15 mouse cellular contexts compared by ENCODE assay signal in genomic region chr7:19082171-19082570, GRCm38 (mm10). TPM values are rescaled to one million over a fixed set of nuclear protein-coding genes. Genes with fewer than 3 reads are reported as not detected.
DNase-seq lines count a peak whose midpoint lies in the region; ATAC-seq and TF ChIP-seq lines count a peak whose summit lies in the region.
"Had no signal": no experiment of that assay in that cellular context is flagged by ENCODE, and none has a peak within 500 bp of the region (broad histone marks: within the 10 kb centered on the region; RNA-seq: fewer than 3 reads in every experiment).

No protein-coding gene starts in this region.

- H3K4me3 ChIP-seq in kidney, postnatal 0 days (replicated peaks; ENCODE audit: low read depth, low read length): no peak overlapping the region
- peak overlapping the region; percentile 3; the same call in 1 of the 2 replicates for H3K4me3 ChIP-seq in embryonic facial prominence, embryonic 10.5 days
- no peak overlapping the region for H3K4me3 ChIP-seq in heart, embryonic 16.5 days (ENCODE audit: low read length)
- H3K4me3 ChIP-seq: hindbrain, embryonic 13.5 days had no signal

- H3K9me3 ChIP-seq in kidney, postnatal 0 days (replicated peaks; ENCODE audit: low read length): no peaks in the 10 kb centered on the region
- H3K9me3 ChIP-seq in embryonic facial prominence, embryonic 10.5 days: no peaks in the 10 kb centered on the region
- H3K9me3 ChIP-seq in heart, embryonic 16.5 days (replicated peaks; ENCODE audit: control insufficient read depth, low read length): no peaks in the 10 kb centered on the region
- H3K9me3 ChIP-seq: hindbrain, embryonic 13.5 days had no signal

- DNase-seq in heart, adult 11 months: peak; percentile 94
- no peak for DNase-seq in heart, postnatal 10 days
- DNase-seq in kidney, postnatal 0 days (ENCODE audit: low spot score): no peak
- DNase-seq in kidney, adult 18-20 months: no peak
- DNase-seq in embryonic facial prominence, embryonic 10.5 days (ENCODE audit: low spot score): no peak
- DNase-seq in right cerebral cortex, postnatal 4 days: no peak
- DNase-seq: cerebellum, adult 18-20 months; embryo, embryonic 11 days had no signal

- peaks cover 49% of the 10 kb centered on the region for H3K4me1 ChIP-seq in kidney, postnatal 0 days (replicated peaks; ENCODE audit: insufficient read depth, low read length)
- peaks cover 66% of the 10 kb centered on the region for H3K4me1 ChIP-seq in embryonic facial prominence, embryonic 10.5 days
- peaks cover 61% of the 10 kb centered on the region for H3K4me1 ChIP-seq in heart, embryonic 16.5 days (ENCODE audit: control insufficient read depth, insufficient read depth, low read length)

- no peak overlapping the region for H3K27ac ChIP-seq in kidney, postnatal 0 days
- no peak overlapping the region for H3K27ac ChIP-seq in embryonic facial prominence, embryonic 10.5 days (replicated peaks)
- peak overlapping the region; percentile 95 for H3K27ac ChIP-seq in heart, embryonic 16.5 days (ENCODE audit: low read length)
- H3K27ac ChIP-seq: hindbrain, embryonic 13.5 days had no signal

- no peaks in the 10 kb centered on the region for H3K27me3 ChIP-seq in kidney, postnatal 0 days (ENCODE audit: insufficient read depth, low read length)
- H3K27me3 ChIP-seq in embryonic facial prominence, embryonic 10.5 days (replicated peaks; ENCODE audit: low read depth, poor library complexity, severe bottlenecking): peaks cover 10% of the 10 kb centered on the region
- no peaks in the 10 kb centered on the region for H3K27me3 ChIP-seq in heart, embryonic 16.5 days (ENCODE audit: control insufficient read depth, insufficient read depth, low read length)

- H3K9ac ChIP-seq in kidney, postnatal 0 days (ENCODE audit: low read depth, low read length): 0 out of 2 replicates have a peak overlapping the region, but pooled peaks have one; percentile 23
- peak overlapping the region; percentile 80 for H3K9ac ChIP-seq in heart, embryonic 16.5 days (ENCODE audit: low read length)
- H3K9ac ChIP-seq: hindbrain, embryonic 13.5 days had no signal

- intact Hi-C loops in heart, postnatal 10 days (cut with DNase I): no loop called here

- TF ChIP-seq CTCF in kidney, postnatal 0 days (IDR thresholded peaks at IDR 0.05; ENCODE audit: low read depth): no peak

- 75% methylated on average over 4 of the region's 4 CpGs for WGBS in kidney, postnatal 0 days
- WGBS in embryonic facial prominence, embryonic 10.5 days: 83% methylated on average over 4 of the region's 4 CpGs
- 83% methylated on average over 4 of the region's 4 CpGs for WGBS in heart, embryonic 16.5 days

- peaks cover 28% of the 10 kb centered on the region for H3K36me3 ChIP-seq in kidney, postnatal 0 days (ENCODE audit: insufficient read depth, low read length)
- H3K36me3 ChIP-seq in embryonic facial prominence, embryonic 10.5 days (replicated peaks): peaks cover 86% of the 10 kb centered on the region
- peaks cover 35% of the 10 kb centered on the region for H3K36me3 ChIP-seq in heart, embryonic 16.5 days (ENCODE audit: control insufficient read depth, insufficient read depth)

- H3K4me2 ChIP-seq in kidney, postnatal 0 days (ENCODE audit: low read length): no peak overlapping the region
- no peak overlapping the region for H3K4me2 ChIP-seq in heart, embryonic 16.5 days (ENCODE audit: low read depth, low read length)
- H3K4me2 ChIP-seq: hindbrain, embryonic 13.5 days had no signal

- ATAC-seq in kidney, postnatal 0 days (replicated peaks; ENCODE audit: low FRiP score, low read depth): no peak
- no peak for ATAC-seq in heart, embryonic 16.5 days (replicated peaks; ENCODE audit: extremely low read depth, insufficient read depth, low FRiP score)
- ATAC-seq in inflammation-experienced regulatory T-cells, adult 6 months: no peak

RNA-seq across cellular contexts. Expression of gene Dmpk, which starts 1.5 kb away (rescaled TPM):
- total RNA-seq in heart, postnatal 10 days (2021): 100 to 1,000 TPM; 288 to 299 TPM
- 9.4 and 11.6 TPM in 2 replicates for polyA plus RNA-seq in kidney, postnatal 0 days (2015; fragmentation: Nextera tagmentation; extraction: Ambion mirVana)
- 7.0 and 9.1 TPM in 2 replicates for polyA plus RNA-seq in embryonic facial prominence, embryonic 10.5 days (2016; fragmentation: Nextera tagmentation; extraction: Ambion mirVana)
- polyA plus RNA-seq in heart, embryonic 16.5 days (2015; fragmentation: Nextera tagmentation; extraction: Ambion mirVana): 70.7 and 85.5 TPM in 2 replicates
- polyA plus RNA-seq in inflammation-experienced regulatory T-cells, adult 6 months (2017; shearing (Covaris generic)): not detected
- total RNA-seq: monocyte, adult 5-6 weeks had no signal

RNA-seq across cellular contexts. Expression of gene Dmwd, which starts 6.1 kb away (rescaled TPM):
- total RNA-seq in heart, postnatal 10 days (2021): 10 to 100 TPM; 48.4 to 50.7 TPM
- 12.2 and 16.9 TPM in 2 replicates for polyA plus RNA-seq in kidney, postnatal 0 days (2015; fragmentation: Nextera tagmentation; extraction: Ambion mirVana)
- 16.8 and 18.0 TPM in 2 replicates for polyA plus RNA-seq in embryonic facial prominence, embryonic 10.5 days (2016; fragmentation: Nextera tagmentation; extraction: Ambion mirVana)
- polyA plus RNA-seq in heart, embryonic 16.5 days (2015; fragmentation: Nextera tagmentation; extraction: Ambion mirVana): 12.6 and 14.1 TPM in 2 replicates
- under 1 TPM in 1 of 3 experiments, not detected in 2; 0.27 TPM for polyA plus RNA-seq in inflammation-experienced regulatory T-cells, adult 6 months (2017; shearing (Covaris generic))

RNA-seq across cellular contexts. Expression of gene Six5, which starts 12.2 kb away (rescaled TPM):
- 10 to 100 TPM in 1 of 2 experiments, 1 to 10 TPM in 1; 7.9 to 11.2 TPM for total RNA-seq in heart, postnatal 10 days (2021)
- 7.6 and 7.9 TPM in 2 replicates for polyA plus RNA-seq in kidney, postnatal 0 days (2015; fragmentation: Nextera tagmentation; extraction: Ambion mirVana)
- 6.3 and 7.6 TPM in 2 replicates for polyA plus RNA-seq in embryonic facial prominence, embryonic 10.5 days (2016; fragmentation: Nextera tagmentation; extraction: Ambion mirVana)
- polyA plus RNA-seq in heart, embryonic 16.5 days (2015; fragmentation: Nextera tagmentation; extraction: Ambion mirVana): 5.1 and 5.4 TPM in 2 replicates
- polyA plus RNA-seq in inflammation-experienced regulatory T-cells, adult 6 months (2017; shearing (Covaris generic)): 1 to 10 TPM in 2 of 3 experiments, under 1 TPM in 1; 0.15 to 1.2 (median 1.0) TPM
- total RNA-seq: monocyte, adult 5-6 weeks had no signal

RNA-seq across cellular contexts. Expression of gene Rsph6a, which starts 27.7 kb away (rescaled TPM):
- not detected for total RNA-seq in heart, postnatal 10 days (2021)
- not detected in 2 replicates for polyA plus RNA-seq in kidney, postnatal 0 days (2015; fragmentation: Nextera tagmentation; extraction: Ambion mirVana)
- not detected in 2 replicates for polyA plus RNA-seq in embryonic facial prominence, embryonic 10.5 days (2016; fragmentation: Nextera tagmentation; extraction: Ambion mirVana)
- polyA plus RNA-seq in heart, embryonic 16.5 days (2015; fragmentation: Nextera tagmentation; extraction: Ambion mirVana): not detected in 2 replicates
- not detected for polyA plus RNA-seq in inflammation-experienced regulatory T-cells, adult 6 months (2017; shearing (Covaris generic))
- total RNA-seq: megakaryocyte, adult 5-6 weeks; monocyte, adult 5-6 weeks had no signal
- polyA plus RNA-seq: hindbrain, embryonic 13.5 days; kidney, embryonic 14.5 days had no signal

RNA-seq across cellular contexts. Expression of gene Gm4969, which starts 36.0 kb away (rescaled TPM):
- total RNA-seq in heart, postnatal 10 days (2021): under 1 TPM; 0.07 to 0.19 TPM
- polyA plus RNA-seq in kidney, postnatal 0 days (2015; fragmentation: Nextera tagmentation; extraction: Ambion mirVana): 2.0 TPM in 2 replicates
- polyA plus RNA-seq in embryonic facial prominence, embryonic 10.5 days (2016; fragmentation: Nextera tagmentation; extraction: Ambion mirVana): 0.99 and 1.9 TPM in 2 replicates
- polyA plus RNA-seq in heart, embryonic 16.5 days (2015; fragmentation: Nextera tagmentation; extraction: Ambion mirVana): 0.38 and 0.64 TPM in 2 replicates
- polyA plus RNA-seq in inflammation-experienced regulatory T-cells, adult 6 months (2017; shearing (Covaris generic)): under 1 TPM in 1 of 3 experiments, not detected in 2; 0.11 TPM
- total RNA-seq: MEL; monocyte, adult 5-6 weeks had no signal

Comparison
In these comparisons a context has a peak if more than half of its experiments do, and no peak if none do; other contexts are left out.
1. RNA of gene Dmwd, which starts 6.1 kb away (polyA plus RNA-seq): 12.2 to 16.9 TPM in kidney, postnatal 0 days, 16.8 to 18.0 TPM in embryonic facial prominence, embryonic 10.5 days and 12.6 to 14.1 TPM in heart, embryonic 16.5 days; 0.27 TPM in inflammation-experienced regulatory T-cells, adult 6 months; every median in the first group is over 10 times any median in the second.